Mouse (Mus musculus) G1E (cell line): ENCODE measurements around the gene Snx33. TPM values are rescaled to one million over a fixed set of nuclear protein-coding genes. Genes with fewer than 3 reads are reported as not detected.

Experiments used
- ATAC-seq: 2 replicates; pipeline ENCODE4 v1.8.0; 2016; ENCODE audit warnings: mild to moderate bottlenecking; ENCODE audit not compliant: insufficient number of reproducible peaks, poor library complexity, low FRiP score, severe bottlenecking; ENCODE audit errors: extremely low read depth
- DNase-seq: peaks from one replicate; pipeline ENCODE4 v3.0.0; 2012; ENCODE audit warnings: low spot score
- H3K27me3 ChIP-seq: 2 replicates; pipeline ENCODE4 v1.6.1; 2012; ENCODE audit warnings: mild to moderate bottlenecking, low read length, inconsistent platforms; ENCODE audit not compliant: insufficient read depth
- H3K36me3 ChIP-seq: replicated peaks from 2 replicates; pipeline ENCODE3; 2012; ENCODE audit warnings: mild to moderate bottlenecking, inconsistent platforms
- H3K4me1 ChIP-seq: 2 replicates; pipeline ENCODE4 v1.6.1; 2012; ENCODE audit warnings: low read depth, low read length, inconsistent platforms, mixed read lengths; ENCODE audit not compliant: insufficient read depth
- H3K4me3 ChIP-seq: 2 replicates; pipeline ENCODE4 v1.5.1; 2012; ENCODE audit warnings: low read depth, mild to moderate bottlenecking, inconsistent platforms, low read length, moderate library complexity, mixed read lengths
- H3K9me3 ChIP-seq: replicated peaks from 2 replicates; pipeline ENCODE4 v1.6.1; 2012; ENCODE audit warnings: inconsistent platforms
- CTCF ChIP-seq: IDR thresholded peaks from 2 replicates; pipeline ENCODE4 v1.5.1; 2012; ENCODE audit warnings: low read depth, low read length, inconsistent platforms, mixed read lengths
- GATA1 ChIP-seq: IDR thresholded peaks from 2 replicates; pipeline ENCODE4 v1.6.1; 2012; ENCODE audit warnings: borderline replicate concordance, low read length, inconsistent platforms, mixed read lengths
- GATA2 ChIP-seq: IDR thresholded peaks from 2 replicates; pipeline ENCODE4 v1.6.1; 2012; ENCODE audit warnings: low read depth, low read length, inconsistent platforms, borderline replicate concordance
- POLR2AphosphoS5 ChIP-seq: IDR thresholded peaks from 2 replicates; pipeline ENCODE4 v1.6.1; 2012; ENCODE audit warnings: low read depth, low read length, inconsistent platforms; ENCODE audit not compliant: insufficient replicate concordance
- TAL1 ChIP-seq: conservative IDR thresholded peaks from 2 replicates; pipeline ENCODE4 v1.6.1; 2012; ENCODE audit warnings: low read depth, low read length, inconsistent platforms, mixed read lengths
- polyA plus RNA-seq: library from polyadenylated mRNA; stranded (reverse); fragments of >175 nt; gene quantifications from 2 replicates; pipeline ENCODE4 v1.2.3, GENCODE M21; 2012
- total RNA-seq, 2 experiments: library from RNA; stranded (forward) in 1 of 2; stranded (reverse) in 1 of 2; fragments of 200-1000 nt in 1 of 2; fragments of >200 nt in 1 of 2; fragmentation: Nextera tagmentation in 1 of 2; gene quantifications; 2 replicates each; pipeline ENCODE4 v1.2.3; 2014 to 2017

The Snx33 gene
- total and polyA plus RNA-seq, 3 experiments = 1.2 to 7.4 (median 6.9) TPM

DNA sequence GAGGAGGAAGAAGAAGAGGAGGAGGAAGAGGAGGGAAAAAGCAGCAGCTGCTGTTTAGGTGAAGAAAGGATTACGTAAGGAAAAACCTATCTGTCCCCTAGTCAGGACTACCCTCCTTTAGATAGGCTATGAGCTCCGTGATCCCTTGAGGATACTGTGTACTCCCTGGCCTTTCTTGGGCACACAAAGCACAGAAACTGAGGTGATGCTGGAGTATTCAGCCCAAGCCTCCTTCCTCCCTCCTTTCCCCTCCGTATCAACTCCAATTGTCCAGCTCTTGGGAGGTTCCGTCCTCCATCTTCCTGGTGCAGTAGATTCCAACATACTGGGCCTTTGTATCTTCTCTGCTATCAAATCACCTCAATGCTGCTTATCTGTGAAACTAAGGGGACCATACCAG, 5.4 kb downstream of the Snx33 start:
- DNase-seq = no peak
- peaks cover 26% of the 10 kb centered on the region for H3K36me3 ChIP-seq
- ATAC-seq = no peak
- peaks cover 22% of the 10 kb centered on the region for H3K4me1 ChIP-seq
- no peak for TF ChIP-seq GATA1
- no peak for TF ChIP-seq GATA2
- no peak for TF ChIP-seq CTCF
- no peak for TF ChIP-seq POLR2AphosphoS5
- no peak for TF ChIP-seq TAL1
- H3K4me3 ChIP-seq = no peak overlapping the region
- peaks cover 11% of the 10 kb centered on the region; the same call in 1 of the 2 replicates for H3K27me3 ChIP-seq
- peaks cover 4% of the 10 kb centered on the region for H3K9me3 ChIP-seq

DNA sequence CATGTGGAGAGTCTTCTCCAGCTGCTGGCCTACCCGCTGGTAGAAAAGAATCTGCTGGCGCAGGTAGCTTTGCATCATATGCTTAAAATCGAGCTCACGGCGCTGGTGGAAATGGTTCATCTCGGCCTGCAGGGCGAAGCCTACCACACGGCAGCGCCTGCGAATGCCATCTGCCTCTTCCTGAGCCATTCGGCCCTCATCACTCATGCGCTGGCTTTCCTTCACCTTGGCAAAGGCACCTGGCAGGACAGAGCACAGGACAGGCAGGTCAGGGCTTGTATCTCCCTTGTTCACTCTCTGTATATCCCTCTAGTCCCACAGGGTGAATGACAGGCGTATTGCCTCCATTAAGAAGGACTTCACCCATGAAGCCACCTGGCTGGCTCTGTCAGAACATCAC, 9.7 kb downstream of the Snx33 start:
- peaks cover 2% of the 10 kb centered on the region; the same call in 1 of the 2 replicates for H3K4me1 ChIP-seq
- TF ChIP-seq CTCF (no peak), POLR2AphosphoS5 (no peak), GATA2 (no peak), GATA1 (no peak), TAL1 (no peak)
- peaks cover 19% of the 10 kb centered on the region for H3K27me3 ChIP-seq
- no peak overlapping the region for H3K4me3 ChIP-seq
- ATAC-seq = no peak
- no peak for DNase-seq
- peaks cover 14% of the 10 kb centered on the region for H3K36me3 ChIP-seq
- H3K9me3 ChIP-seq = peaks cover 4% of the 10 kb centered on the region

DNA sequence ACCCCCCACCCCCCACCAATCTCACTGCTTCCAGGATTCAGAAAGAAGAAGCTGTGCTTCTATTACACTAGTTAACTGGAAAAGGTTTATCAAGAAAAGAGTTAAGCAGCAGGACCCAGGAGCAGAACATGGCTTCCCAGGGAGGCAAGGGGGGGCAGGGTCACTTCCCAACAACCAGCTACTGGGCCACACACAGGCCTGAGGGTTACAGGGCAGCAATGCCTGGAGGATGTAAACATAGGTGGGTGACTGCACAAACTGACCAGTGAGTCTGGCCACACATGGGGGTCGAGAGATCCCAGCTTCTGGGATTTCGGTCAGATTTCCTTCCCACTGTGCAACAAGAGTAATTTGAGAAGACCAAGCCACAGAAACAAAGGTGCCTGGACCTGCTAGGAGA, 11.0 kb downstream of the Snx33 start:
- TF ChIP-seq POLR2AphosphoS5 (no peak), CTCF (no peak), GATA1 (no peak), TAL1 (no peak)
- DNase-seq = no peak
- no peak overlapping the region for H3K4me3 ChIP-seq
- H3K4me1 ChIP-seq = peaks cover 2% of the 10 kb centered on the region; the same call in 1 of the 2 replicates
- H3K9me3 ChIP-seq = peaks cover 4% of the 10 kb centered on the region
- peaks cover 12% of the 10 kb centered on the region for H3K36me3 ChIP-seq
- no peak for ATAC-seq
- H3K27me3 ChIP-seq = peaks cover 31% of the 10 kb centered on the region

DNA sequence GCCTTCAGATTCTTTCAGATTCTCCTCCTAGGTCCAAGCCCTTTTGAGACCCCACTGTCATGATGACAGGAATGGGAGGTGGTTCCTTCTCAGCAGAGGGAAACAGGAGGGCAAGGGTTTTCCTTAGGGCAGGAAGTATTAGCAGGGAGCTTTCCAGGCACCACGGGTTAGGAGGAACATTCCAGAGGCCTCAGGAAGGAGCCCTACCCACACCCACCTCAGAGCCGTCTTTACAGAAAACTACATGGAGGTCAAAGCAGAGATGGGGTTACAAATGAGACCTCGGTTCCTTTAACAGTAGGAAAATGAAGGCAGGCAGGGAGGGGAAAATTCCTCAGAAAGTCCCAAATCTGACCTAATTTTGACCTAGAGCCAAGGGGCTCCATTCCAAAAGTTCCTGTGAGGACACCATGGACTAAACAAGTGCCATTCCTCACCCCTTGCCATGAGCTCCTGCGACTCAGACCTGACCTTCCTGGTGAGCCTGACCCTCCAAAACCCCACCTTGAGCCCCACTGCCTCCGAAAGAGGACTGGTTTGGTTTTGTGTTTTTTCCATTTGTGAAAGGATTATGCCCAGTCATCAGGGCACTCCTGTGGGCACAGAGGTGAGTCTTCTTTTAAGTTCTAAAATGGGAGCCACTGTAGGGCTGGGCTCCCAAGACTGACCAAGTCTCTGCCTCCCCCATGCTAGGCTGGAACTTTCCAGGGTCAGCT, 12.3 kb downstream of the Snx33 start:
- TF ChIP-seq POLR2AphosphoS5 = no peak
- TF ChIP-seq CTCF = no peak
- H3K27me3 ChIP-seq = peaks cover 40% of the 10 kb centered on the region
- no peak overlapping the region for H3K4me3 ChIP-seq
- H3K4me1 ChIP-seq = peaks cover 2% of the 10 kb centered on the region; the same call in 1 of the 2 replicates
- H3K36me3 ChIP-seq = peaks cover 8% of the 10 kb centered on the region
- no peak for ATAC-seq
- no peaks in the 10 kb centered on the region for H3K9me3 ChIP-seq
- no peak for DNase-seq

DNA sequence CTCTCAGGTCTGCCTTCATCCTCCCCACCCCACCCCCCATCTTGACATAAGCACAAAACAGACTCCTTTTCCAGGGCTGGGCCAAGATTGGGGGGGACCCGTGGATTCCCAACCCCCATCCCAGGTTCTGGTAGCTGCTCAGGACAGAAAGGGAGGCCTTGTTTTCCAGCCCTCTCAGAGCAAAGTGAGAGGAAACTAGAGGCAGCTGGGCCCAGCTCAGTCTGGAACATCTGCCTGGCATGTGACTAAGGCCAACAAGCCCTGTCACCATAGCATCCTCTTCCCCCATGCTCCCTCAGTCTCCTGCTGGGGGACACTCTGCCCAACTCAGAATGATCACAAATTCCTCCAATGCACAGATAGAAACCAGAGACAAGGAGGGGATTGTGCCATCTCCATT, 13.1 kb downstream of the Snx33 start:
- Histone ChIP-seq H3K27me3 (peaks cover 44% of the 10 kb centered on the region), H3K36me3 (peaks cover 8% of the 10 kb centered on the region), H3K4me1 (peaks cover under 1% of the 10 kb centered on the region; the same call in 1 of the 2 replicates), H3K4me3 (no peak overlapping the region), H3K9me3 (no peaks in the 10 kb centered on the region)
- TF ChIP-seq CTCF (no peak), GATA2 (no peak), GATA1 (no peak), POLR2AphosphoS5 (no peak), TAL1 (no peak)
- no peak for DNase-seq
- no peak for ATAC-seq

DNA sequence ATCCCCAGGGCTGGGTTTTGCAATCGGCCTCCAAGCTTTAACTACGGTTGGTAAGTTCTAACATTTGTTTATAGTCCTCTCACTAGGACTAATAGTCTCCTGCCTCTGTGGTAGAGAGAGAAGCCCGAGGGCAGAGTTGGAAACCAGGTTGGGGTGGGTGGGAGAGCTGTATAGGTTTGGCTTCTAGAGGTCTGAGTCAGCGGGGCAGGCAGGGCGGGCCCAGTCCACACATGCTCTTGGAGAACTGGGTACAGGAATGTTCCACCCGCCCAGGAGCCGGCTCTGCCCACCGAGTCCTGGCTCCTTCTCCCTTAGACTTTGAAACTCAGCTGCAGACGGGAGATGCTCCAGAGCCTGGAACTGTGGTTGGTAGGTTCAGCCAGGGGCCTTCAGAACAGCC, 14.2 kb downstream of the Snx33 start:
- H3K4me3 ChIP-seq = no peak overlapping the region
- no peak for TF ChIP-seq GATA2
- no peak for TF ChIP-seq POLR2AphosphoS5
- TF ChIP-seq TAL1 = no peak
- no peak for TF ChIP-seq CTCF
- TF ChIP-seq GATA1 = no peak
- H3K36me3 ChIP-seq = peaks cover 8% of the 10 kb centered on the region
- H3K9me3 ChIP-seq = no peaks in the 10 kb centered on the region
- DNase-seq = no peak
- ATAC-seq = no peak
- H3K27me3 ChIP-seq = peaks cover 44% of the 10 kb centered on the region
- no peaks in the 10 kb centered on the region for H3K4me1 ChIP-seq
